Mouse (Mus musculus) liver, adult 2 months (tissue): ENCODE results near the gene Enthd1. TPM values are rescaled to one million over a fixed set of nuclear protein-coding genes. Genes with fewer than 3 reads are reported as not detected.

Source experiments
- DNase-seq: peaks from one replicate; pipeline ENCODE4 v3.0.0-alpha.2; 2011; ENCODE audit warnings: low read depth, low spot score; ENCODE audit errors: extremely low read depth
- H3K27ac ChIP-seq: fragments of 200-500 bp; replicated peaks from 2 replicates; pipeline ENCODE4 v1.5.1; 2012; ENCODE audit warnings: low read depth, mild to moderate bottlenecking, control low read depth, inconsistent platforms, low read length; ENCODE audit not compliant: insufficient read depth
- H3K27me3 ChIP-seq: fragments of 200-500 bp; 2 replicates; pipeline ENCODE4 v1.6.1; 2012; ENCODE audit warnings: mild to moderate bottlenecking, moderate library complexity, low read length, inconsistent platforms; ENCODE audit not compliant: control insufficient read depth, insufficient read depth
- H3K36me3 ChIP-seq: fragments of 200-500 bp; 2 replicates; pipeline ENCODE4 v1.6.1; 2012; ENCODE audit warnings: low read length, inconsistent platforms; ENCODE audit not compliant: control insufficient read depth, insufficient read depth
- H3K4me1 ChIP-seq: fragments of 200-500 bp; 2 replicates; pipeline ENCODE4 v1.6.1; 2011; ENCODE audit warnings: low read length; ENCODE audit not compliant: control insufficient read depth, insufficient read depth
- H3K4me3 ChIP-seq: fragments of 200-500 bp; 2 replicates; pipeline ENCODE4 v1.5.1; 2011; ENCODE audit warnings: low read depth, mild to moderate bottlenecking, control low read depth, low read length, moderate library complexity; ENCODE audit not compliant: insufficient read depth
- H3K79me2 ChIP-seq: fragments of 200-500 bp; 2 replicates; pipeline ENCODE4 v1.6.1; 2012; ENCODE audit warnings: inconsistent platforms, mild to moderate bottlenecking, low read length, moderate library complexity; ENCODE audit not compliant: control insufficient read depth, insufficient read depth
- H3K9ac ChIP-seq: fragments of 200-500 bp; 2 replicates; pipeline ENCODE4 v1.6.1; 2012; ENCODE audit warnings: low read depth, mild to moderate bottlenecking, control low read depth, inconsistent platforms, low read length
- CTCF ChIP-seq: fragments of 200-500 bp; IDR thresholded peaks from 2 replicates; pipeline ENCODE4 v1.5.1; 2011; ENCODE audit warnings: low read depth, low read length, control low read depth
- POLR2A ChIP-seq: fragments of 200-500 bp; IDR thresholded peaks from 2 replicates; pipeline ENCODE4 v1.6.1; 2011; ENCODE audit warnings: low read length, control low read depth; ENCODE audit not compliant: insufficient read depth; ENCODE audit errors: extremely low read depth
- WGBS: fragments of 180-500 bp; shearing (Covaris S2); methylation state at CpG from one replicate; pipeline ENCODE4 v1.1.7; 2018; 5-methylcytosine and 5-hydroxymethylcytosine counted together
- polyA plus RNA-seq: library from polyadenylated mRNA; depleted of rRNA; stranded (reverse); fragments of >200 nt; gene quantifications from 2 replicates; pipeline ENCODE4 v1.2.3, GENCODE M21; 2012
- total RNA-seq: library from RNA; depleted of rRNA; stranded (reverse); fragments of >200 nt; gene quantifications from 2 replicates; pipeline ENCODE4 v1.2.3, GENCODE M21; 2014

Gene Enthd1
- total and polyA plus RNA-seq, 2 experiments: not detected

DNA sequence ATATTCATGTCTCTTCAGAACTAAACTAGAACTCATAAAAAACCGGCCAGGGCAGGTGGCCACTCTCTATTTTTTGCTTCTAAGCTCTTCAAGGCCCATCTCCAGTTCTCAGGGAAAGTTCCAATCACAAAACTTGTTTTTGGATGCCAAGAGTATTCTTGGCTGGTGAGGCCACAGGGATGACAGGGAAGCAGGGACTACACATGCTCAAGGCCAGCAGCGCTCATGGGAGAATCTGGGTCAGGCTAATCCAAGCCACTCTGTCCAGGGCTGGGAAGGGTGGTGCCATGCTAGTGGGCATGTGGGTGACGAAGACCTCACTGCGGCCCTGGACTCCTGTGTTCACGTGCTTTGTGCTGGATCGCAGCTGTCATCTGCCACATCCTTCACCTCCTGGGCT is 110.5 kb downstream of the Enthd1 start:
- no peak overlapping the region for H3K27ac ChIP-seq
- no peaks in the 10 kb centered on the region for H3K79me2 ChIP-seq
- H3K9ac ChIP-seq: no peak overlapping the region
- TF ChIP-seq CTCF (no peak), POLR2A (no peak)
- H3K36me3 ChIP-seq: no peaks in the 10 kb centered on the region
- no peak for DNase-seq
- no peaks in the 10 kb centered on the region for H3K4me1 ChIP-seq
- H3K27me3 ChIP-seq: no peaks in the 10 kb centered on the region; the same call in 1 of the 2 replicates
- 85% methylated on average over 6 of the region's 6 CpGs for WGBS
- H3K4me3 ChIP-seq: no peak overlapping the region

DNA sequence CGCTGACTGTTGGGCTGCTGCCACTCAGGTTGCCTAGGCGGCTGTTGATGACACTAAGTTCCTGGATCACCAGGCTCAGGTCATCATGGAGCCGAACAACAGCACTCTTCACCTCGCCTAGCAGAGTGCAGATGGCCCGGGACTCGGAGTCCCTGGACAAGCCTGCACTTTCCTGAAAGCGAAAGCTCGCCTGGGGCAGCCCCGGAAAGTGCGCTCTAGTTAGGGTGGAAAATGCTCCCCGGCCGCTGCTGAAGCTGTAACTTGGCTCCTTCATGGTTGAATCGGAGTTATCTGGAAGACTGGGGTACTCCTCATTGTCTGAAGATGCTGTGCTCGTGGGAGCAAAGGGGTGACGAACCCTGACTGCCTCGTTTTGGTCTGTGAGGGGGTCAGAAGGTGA is 112.5 kb downstream of the Enthd1 start:
- TF ChIP-seq CTCF (no peak), POLR2A (no peak)
- Histone ChIP-seq H3K9ac (no peak overlapping the region), H3K27me3 (no peaks in the 10 kb centered on the region; the same call in 1 of the 2 replicates), H3K27ac (no peak overlapping the region), H3K79me2 (no peaks in the 10 kb centered on the region), H3K4me1 (no peaks in the 10 kb centered on the region), H3K36me3 (no peaks in the 10 kb centered on the region), H3K4me3 (no peak overlapping the region)
- 36% methylated on average over 16 of the region's 16 CpGs for WGBS
- DNase-seq: no peak

DNA sequence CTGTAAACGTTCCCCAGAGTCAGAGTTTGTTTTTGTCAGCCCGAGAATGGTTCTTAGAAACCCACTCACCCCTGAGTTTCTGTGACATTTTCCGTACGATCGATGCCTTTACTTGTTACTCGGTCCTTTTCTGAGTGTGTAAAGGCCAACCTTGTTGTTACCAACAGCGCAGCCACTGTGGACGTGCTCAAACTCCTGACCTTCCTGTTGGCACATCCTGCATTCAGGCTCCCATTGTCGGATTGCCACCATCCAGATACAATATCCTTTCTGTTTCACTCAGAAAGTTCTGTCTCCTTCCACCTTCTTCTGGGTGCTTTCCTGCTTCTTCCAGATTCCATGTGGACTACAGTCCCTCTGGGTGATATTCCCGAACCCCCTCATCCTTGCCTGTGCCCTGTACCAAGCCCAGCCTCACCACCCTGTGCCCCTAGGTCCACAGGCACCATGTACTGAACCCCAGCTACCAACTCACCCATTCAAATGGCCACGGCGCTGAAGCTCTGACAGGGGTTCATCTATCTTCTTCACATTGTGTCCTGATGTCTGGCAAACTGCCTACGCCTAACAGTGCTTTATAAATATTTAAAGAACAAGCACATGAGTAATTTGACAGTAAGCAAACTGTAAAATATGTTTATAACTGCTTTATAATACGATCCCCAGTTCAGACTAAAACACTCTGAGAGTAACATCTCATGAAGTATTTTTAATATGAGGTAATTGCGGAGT is 118.8 kb downstream of the Enthd1 start:
- no peak for TF ChIP-seq POLR2A
- no peak for TF ChIP-seq CTCF
- no peak overlapping the region for H3K4me3 ChIP-seq
- WGBS: 76% methylated on average over 15 of the region's 15 CpGs

DNA sequence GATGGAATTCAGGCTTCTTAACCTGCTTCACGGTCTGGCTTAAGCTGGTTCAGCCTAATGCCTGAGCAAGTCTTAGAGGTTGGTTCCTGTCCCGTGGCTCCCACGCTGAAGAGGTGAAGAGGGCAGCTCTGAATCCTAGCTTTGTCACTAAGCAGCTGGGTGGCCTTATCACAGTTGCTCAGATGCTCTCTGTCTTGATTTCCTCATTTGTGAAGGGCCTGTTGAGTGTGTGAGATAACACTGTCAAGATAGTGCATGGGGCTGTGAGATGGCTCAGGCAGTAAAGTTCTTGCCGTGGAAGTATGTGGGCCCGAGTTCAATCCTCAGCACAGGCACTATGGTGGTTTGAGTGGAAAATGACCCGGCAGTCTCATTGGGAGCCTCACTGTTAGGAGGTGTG is 124.8 kb downstream of the Enthd1 start:
- DNase-seq: no peak
- TF ChIP-seq CTCF (no peak), POLR2A (no peak)
- no peaks in the 10 kb centered on the region for H3K79me2 ChIP-seq
- H3K27me3 ChIP-seq: no peaks in the 10 kb centered on the region
- no peaks in the 10 kb centered on the region for H3K4me1 ChIP-seq
- no peaks in the 10 kb centered on the region for H3K36me3 ChIP-seq
- 72% methylated on average over 6 of the region's 6 CpGs for WGBS
- no peak overlapping the region for H3K27ac ChIP-seq
- no peak overlapping the region for H3K9ac ChIP-seq
- no peak overlapping the region for H3K4me3 ChIP-seq

More for the DNA sequence above, 118.8 kb downstream of the Enthd1 start:
- H3K27me3 ChIP-seq: no peaks in the 10 kb centered on the region
- no peak for DNase-seq
- no peak overlapping the region for H3K9ac ChIP-seq
- no peaks in the 10 kb centered on the region for H3K79me2 ChIP-seq
- H3K4me1 ChIP-seq: no peaks in the 10 kb centered on the region
- no peak overlapping the region for H3K27ac ChIP-seq
- H3K36me3 ChIP-seq: no peaks in the 10 kb centered on the region

DNA sequence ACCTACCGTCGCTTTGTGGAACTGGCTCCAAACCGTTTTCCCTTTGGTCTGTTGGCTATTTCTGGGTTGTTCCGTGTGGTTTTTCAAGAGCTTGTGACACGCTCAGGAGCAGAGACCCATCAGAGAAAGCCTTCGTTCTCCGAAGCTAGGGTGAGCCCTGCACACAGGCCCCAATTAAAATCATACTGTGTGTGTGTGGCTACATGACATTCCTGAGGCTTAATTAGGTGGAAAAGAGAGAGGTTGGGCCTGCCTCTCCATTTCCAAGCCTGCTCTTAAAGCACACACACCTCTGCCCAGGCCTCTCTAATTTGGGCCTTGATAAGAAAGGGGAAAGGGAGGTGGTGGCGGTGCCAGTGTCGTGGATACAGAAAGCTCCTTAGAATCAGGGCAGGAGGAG is 126.5 kb downstream of the Enthd1 start:
- H3K36me3 ChIP-seq: no peaks in the 10 kb centered on the region
- H3K4me3 ChIP-seq: no peak overlapping the region
- no peak overlapping the region for H3K9ac ChIP-seq
- DNase-seq: no peak
- no peak overlapping the region for H3K27ac ChIP-seq
- no peaks in the 10 kb centered on the region for H3K4me1 ChIP-seq
- no peaks in the 10 kb centered on the region for H3K79me2 ChIP-seq
- 89% methylated on average over 9 of the region's 9 CpGs for WGBS
- TF ChIP-seq CTCF: no peak
- no peak for TF ChIP-seq POLR2A
- no peaks in the 10 kb centered on the region for H3K27me3 ChIP-seq

DNA sequence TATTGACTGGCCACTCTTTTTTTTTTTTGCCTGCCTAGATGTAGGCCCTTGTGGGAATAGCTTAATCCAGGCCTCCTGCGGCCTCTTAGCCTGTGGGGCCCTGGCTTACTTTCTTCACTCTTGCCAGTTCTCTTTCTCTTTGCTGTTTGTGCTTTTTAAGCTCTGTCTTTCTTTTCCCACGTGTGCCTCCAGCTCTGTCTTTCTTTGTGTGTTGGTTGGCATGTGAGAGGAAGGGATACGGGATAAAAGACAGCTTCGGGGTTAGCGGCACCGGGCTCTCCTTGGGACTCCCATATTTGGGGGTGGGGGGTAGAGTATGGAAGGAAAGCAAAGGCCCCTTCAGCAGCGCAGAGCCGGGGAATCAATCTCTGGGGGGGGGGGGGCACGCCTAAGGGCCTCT is 127.0 kb downstream of the Enthd1 start:
- Histone ChIP-seq H3K79me2 (no peaks in the 10 kb centered on the region), H3K27ac (no peak overlapping the region), H3K4me1 (no peaks in the 10 kb centered on the region), H3K4me3 (no peak overlapping the region), H3K36me3 (no peaks in the 10 kb centered on the region), H3K27me3 (no peaks in the 10 kb centered on the region), H3K9ac (no peak overlapping the region)
- no peak for TF ChIP-seq POLR2A
- no peak for TF ChIP-seq CTCF
- 89% methylated on average over 9 of the region's 9 CpGs for WGBS
- DNase-seq: no peak
